Mouse (Mus musculus): Measurements from ENCODE around the gene Fbrsl1.
A peak's percentile ranks its signal among the peaks of the same experiment; 100 is the strongest.

The Fbrsl1 gene

GRCm38 (mm10) chr5:110415806-110416700 lies 32.2 kb downstream of the Fbrsl1 start:
- DNase-seq (ENCODE audit: low spot score in 2 of 2): no peak

DNA sequence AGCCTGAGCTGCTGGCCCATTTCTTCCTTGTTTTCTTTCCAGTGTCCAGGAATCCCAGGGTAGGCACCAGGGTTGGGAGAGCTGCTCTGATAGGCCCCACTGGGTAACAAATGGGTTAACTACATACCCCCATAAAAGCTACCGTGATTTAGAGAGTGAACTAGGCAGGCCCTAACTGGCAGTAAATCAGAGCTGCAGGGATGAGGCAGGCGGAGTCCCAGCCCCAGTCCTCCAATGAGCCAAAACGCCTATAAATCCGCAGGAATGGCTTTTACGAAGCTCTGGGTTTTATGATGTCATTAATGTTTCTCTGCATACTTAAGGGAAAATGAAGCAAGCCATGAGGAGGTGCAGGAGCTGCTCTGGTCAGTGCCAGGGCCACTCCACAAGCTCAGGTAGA lies 33.3 kb downstream of the Fbrsl1 start:
- no peak for DNase-seq (ENCODE audit: low spot score in 2 of 2)

DNA sequence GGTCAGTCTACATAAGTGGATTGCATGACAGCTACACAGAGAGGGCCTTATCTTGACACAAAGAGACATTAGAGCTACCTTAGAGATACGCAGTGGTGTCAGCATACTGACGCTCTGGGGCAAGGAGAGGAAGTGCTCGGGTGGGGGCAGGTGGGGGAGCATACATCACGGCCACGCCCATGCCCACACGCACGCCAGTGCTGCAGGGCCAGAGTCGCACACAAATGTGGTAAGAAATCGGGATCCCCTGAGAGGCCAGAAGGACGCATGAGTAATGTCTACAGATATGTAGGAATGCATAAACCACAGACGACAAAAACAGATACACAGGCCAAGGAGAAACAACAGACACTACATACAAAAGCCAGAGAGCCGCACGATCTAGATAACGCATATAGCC lies 35.3 kb downstream of the Fbrsl1 start:
- DNase-seq (ENCODE audit: low spot score in 2 of 2): peak in 1 of 2 experiments; percentile 26

DNA sequence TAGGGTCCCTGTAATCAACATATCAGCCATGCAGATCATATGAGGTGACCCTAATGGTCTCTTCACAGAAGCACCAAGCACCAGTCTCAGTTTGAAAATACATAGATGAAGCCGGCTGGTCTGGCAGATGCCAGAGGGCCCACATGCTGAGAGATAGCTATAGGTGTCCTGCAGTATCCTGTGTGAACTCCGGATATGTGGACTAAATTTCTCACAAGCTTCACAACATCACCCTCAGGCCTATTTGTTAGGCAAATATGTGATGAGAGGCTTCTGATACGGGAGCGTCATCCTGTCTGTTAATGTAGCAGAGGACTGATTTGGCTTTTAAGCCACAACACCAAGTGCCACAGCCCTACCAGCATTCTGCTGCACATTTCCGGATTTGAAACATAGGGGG lies 37.9 kb downstream of the Fbrsl1 start:
- DNase-seq (ENCODE audit: low spot score in 2 of 2): no peak

DNA sequence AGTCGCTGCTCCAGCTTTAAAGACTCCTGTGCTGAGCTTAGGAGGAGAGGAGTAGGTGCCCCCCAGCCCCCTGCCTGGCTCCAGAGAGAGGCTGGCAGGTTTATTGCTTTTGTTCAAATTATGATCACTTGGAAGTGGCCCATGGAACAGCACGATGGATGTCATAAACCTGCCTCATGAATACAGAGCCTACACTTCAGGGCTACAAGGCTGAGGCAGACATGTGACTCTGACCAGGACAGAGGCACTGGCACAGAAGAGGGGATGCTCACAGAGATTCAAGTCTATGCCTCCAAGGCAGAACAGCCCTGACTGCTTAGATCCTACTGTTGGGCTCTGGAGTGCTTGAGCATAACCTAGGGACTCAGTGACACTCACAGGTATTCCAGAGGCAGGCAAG lies 39.3 kb downstream of the Fbrsl1 start:
- DNase-seq (ENCODE audit: low spot score in 2 of 2): no peak

- no peak for DNase-seq (ENCODE audit: low spot score in 2 of 2)
Measured at GRCm38 (mm10) chr5:110406065-110406714, 42.1 kb downstream of the Fbrsl1 start.

- DNase-seq (ENCODE audit: low spot score in 2 of 2): no peak
Measured at GRCm38 (mm10) chr5:110403931-110404330, 44.4 kb downstream of the Fbrsl1 start.

DNA sequence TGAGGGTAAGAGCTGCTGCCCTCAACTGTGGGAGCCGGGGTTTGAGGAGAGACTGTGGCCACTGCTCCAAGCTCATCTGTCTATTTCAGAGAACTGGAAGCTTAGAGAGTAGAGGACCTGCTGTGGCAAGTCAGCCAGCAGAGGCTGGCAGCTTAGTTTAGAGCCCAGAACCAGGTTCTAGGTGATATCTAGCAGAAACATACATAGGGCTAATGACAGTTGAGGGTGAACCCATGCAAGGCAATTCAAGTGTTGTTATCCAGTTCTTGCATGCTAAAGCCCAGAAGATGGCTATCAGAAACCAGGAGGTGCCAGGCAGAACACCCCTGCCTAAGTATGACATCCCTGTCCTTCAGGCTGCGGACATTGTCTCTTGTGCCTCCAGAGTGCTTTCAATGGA lies 45.7 kb downstream of the Fbrsl1 start:
- DNase-seq (ENCODE audit: low spot score in 2 of 2): no peak

GRCm38 (mm10) chr5:110401101-110401500 lies 47.2 kb downstream of the Fbrsl1 start:
- no peak for DNase-seq (ENCODE audit: low spot score in 2 of 2)

DNA sequence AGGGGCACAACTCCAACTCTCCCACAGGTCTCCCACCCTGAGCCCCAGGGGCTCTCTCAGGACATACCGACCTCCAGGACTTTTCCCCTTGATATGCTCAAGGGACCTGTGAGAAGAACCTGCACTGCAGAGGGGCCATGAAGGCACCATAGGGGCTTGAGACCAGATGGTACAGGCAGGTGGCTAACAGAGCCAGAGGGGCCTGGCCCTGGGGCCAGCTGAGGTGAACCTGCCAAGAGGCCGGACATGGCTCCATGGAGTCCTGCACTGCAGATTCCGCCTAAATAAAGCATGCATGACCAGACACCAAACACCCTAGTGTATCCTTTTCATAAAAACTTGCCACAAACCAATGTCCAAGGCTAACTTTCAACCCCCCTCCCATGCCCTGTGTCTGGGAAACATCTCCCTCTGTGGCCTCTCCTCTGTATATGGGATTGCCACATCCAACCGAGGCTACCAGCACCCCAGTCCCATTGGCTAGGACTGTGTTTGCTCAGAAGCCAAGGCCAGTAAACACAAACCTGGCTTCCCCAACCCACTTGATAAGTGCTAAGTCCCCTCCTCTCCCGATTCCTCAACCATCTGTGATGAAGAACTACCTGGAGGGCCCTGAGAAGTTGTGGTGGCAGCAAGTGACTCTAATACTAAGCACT lies 53.2 kb downstream of the Fbrsl1 start:
- DNase-seq (ENCODE audit: low spot score in 2 of 2): no peak

DNA sequence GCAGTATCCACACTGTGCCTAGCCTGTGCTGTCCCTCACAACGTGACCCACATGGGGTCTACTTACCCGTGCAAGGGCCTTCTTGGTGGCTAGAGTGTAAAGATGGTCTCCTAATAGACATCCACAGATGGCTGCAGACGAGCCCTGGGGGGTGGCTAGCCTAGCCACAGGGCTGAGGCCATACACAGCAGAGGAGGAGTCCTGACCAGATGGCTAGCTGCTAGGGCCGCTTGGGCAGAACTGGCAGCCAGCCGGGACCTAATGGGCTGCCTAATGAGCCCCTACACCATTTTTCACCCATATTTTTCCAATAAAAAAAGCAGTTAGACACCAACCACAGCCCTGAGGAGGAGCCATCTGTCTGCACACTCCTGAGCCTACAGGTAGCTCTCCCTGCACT lies 55.6 kb downstream of the Fbrsl1 start:
- DNase-seq (ENCODE audit: low spot score in 2 of 2): no peak

DNA sequence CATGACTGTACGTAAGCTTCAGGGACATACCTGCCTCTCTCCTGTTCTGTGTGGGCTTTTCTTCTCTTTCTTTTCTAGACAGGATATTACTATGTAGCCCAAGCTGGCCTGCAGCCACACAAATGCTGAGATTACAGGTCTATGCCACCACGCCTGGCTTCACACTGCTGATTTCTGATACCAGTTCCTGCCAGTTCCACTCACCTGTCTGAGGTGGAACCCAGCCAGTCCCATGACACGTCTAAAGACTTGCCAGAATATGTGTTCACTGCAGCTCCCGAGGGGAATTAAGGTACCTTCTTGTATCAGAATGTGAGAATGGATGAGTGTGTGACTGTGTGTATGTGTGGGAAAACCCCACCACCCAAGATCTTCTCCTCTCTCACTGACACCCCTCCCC lies 57.7 kb downstream of the Fbrsl1 start:
- no peak for DNase-seq (ENCODE audit: low spot score in 2 of 2)

DNA sequence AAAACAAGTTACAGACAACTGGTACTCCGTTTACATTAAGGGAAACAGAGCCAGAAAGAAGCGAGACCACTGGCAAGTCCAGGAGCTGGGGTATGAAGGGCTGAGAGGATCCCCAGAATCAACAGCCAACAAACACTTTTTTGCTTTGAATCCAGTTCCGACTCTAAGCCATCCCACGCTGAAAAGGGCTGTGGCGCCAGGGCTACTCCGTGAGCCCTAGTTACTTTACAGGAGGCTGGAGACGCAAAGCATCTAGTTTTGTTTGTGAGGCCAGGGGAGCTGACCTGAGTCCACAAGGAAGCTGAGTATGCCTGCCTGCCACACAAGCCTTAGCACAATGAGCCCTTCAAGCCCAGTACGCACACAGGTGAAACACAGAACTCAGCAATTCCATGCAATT lies 61.0 kb downstream of the Fbrsl1 start:
- DNase-seq (ENCODE audit: low spot score in 2 of 2): no peak

- DNase-seq (ENCODE audit: low spot score in 2 of 2): peak; percentile 15 to 61
Measured at GRCm38 (mm10) chr5:110386371-110387330, 61.7 kb downstream of the Fbrsl1 start.

GRCm38 (mm10) chr5:110385263-110385662 lies 63.0 kb downstream of the Fbrsl1 start:
- DNase-seq (ENCODE audit: low spot score in 2 of 2): no peak

DNA sequence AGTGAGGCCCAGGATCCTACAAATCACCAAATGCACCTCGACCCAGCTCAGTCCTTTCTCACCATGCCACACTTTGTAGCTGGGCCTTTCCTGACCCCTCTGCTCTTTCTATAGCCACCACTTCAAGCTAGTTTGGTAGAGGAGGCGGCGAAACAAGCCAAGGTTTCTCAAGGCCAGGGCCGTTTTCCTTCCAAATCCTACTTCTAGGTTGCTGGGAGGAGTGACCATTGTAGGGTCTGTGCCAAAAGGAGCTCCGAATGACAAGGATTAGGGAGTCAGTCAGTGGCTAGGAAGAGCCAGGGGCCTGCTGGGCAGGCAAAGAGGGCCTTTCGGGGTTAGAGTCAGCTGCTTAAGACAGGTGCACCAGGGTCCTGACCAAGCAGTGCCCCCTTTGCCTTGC lies 63.8 kb downstream of the Fbrsl1 start:
- DNase-seq (ENCODE audit: low spot score in 2 of 2): no peak

GRCm38 (mm10) chr5:110379823-110380222 lies 68.5 kb downstream of the Fbrsl1 start:
- DNase-seq (ENCODE audit: low spot score in 2 of 2): no peak

DNA sequence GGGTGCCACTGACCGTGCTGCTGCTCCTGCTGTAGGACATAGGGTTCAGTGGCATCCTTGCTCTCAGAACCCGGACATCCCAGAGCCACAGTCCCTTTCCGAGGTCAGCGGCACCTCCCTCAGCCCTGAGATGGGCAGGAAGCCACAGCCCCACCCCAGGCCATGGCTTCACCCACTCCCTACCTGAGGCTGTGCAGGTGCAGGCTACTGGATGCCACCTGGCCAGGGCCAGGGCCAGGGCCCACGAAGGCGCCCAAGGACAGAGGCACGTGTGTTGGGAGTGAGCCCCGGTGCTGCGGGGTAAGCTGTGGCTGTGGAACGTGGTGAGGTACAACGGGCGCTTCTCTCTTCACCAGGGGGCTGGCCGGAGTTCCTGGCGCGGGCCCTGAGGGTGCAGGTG lies 69.2 kb downstream of the Fbrsl1 start:
- no peak for DNase-seq (ENCODE audit: low spot score in 2 of 2)

- no peak for DNase-seq (ENCODE audit: low spot score in 2 of 2)
Measured at GRCm38 (mm10) chr5:110378181-110378583, 70.1 kb downstream of the Fbrsl1 start.

DNA sequence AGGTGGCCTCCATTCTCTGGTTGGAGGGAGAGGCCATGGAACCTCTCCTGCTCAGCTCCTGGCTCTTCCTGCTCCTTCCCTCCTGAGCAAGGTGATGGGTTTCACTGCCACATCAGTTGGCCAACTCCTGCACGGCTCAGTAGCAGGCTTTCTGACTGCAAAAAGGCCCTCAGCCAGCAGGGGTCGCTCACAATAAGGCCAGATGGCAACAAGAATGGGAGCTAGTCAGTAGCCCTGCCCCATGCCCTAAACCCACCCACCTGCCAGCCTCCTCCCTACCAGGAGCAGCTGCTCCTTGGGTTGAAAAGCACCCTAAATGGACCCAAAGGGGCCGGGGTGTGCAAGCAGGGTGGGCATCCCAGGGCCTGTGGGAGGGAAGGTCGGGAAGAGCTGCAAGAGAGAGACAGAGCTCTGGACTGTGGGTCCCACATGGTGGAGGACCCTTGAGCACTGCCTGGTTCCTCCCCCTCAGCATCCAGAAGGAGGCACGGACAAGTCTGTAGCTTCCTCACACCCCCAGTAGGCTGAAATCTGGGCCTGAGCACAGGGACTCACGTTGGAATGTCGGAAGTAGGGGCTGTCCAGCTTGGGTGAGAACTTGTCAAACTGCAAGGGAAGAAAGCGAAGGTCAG lies 71.4 kb downstream of the Fbrsl1 start:
- peak; percentile 63 to 83 for DNase-seq (ENCODE audit: low spot score in 2 of 2)

Measured in spleen, postnatal 10 days (tissue).